Mouse (Mus musculus) ovary, adult 18-20 months (tissue): Measurements from ENCODE around the gene Spz1.

Experiments used
- DNase-seq: peaks from one replicate; pipeline ENCODE4 v3.0.0; 2022; ENCODE audit warnings: low spot score, mixed read lengths

Spz1 gene

DNA sequence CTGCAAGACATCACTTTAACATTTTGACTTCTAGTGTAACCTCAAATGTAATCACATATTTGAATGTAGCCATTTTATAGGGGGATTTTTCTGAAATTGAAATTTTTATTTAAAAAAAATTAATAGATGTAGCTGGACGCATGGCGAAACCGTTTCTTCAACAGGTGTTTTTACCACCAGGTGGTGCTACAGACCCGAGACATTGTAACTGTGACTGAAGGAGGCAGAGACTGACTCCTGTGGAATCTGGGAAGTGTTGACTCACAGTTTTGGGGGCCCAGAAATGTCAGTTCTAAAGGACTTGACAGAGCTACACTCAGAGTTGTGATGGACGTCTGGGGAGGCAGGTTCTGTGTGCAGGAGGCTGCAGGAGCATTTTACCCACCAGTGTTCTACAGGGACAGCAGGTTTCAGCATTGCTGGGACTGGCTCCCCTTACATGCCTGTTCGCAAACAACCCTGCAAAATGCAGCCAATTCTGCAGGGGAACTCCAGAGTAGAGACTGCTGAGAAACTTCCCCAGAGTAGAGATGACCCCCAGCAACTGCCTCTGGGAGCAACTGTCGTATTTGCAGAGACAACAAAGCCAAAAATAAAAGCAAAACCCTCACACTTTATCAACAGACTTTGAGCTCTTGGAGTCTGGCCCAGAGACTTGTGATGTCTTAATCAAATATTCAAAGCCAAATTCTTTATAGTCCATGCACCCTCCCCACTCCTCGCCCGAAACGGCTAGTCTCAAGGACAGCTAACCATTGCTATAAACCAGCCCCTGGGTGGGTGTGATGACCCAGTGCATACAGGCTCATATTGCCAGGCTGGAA, 4.5 kb upstream of the Spz1 start:
- peak; percentile 63 for DNase-seq

- DNase-seq: no peak
Measured at GRCm38 (mm10) chr13:92578210-92578609, 2.2 kb upstream of the Spz1 start.

GRCm38 (mm10) chr13:92576688-92577087, 716 bp upstream of the Spz1 start:
- no peak for DNase-seq

- no peak for DNase-seq
Measured at GRCm38 (mm10) chr13:92559429-92559828, 16.5 kb downstream of the Spz1 start.

GRCm38 (mm10) chr13:92557229-92557628, 18.7 kb downstream of the Spz1 start:
- DNase-seq: no peak

GRCm38 (mm10) chr13:92556458-92557126, 19.4 kb downstream of the Spz1 start:
- no peak for DNase-seq

GRCm38 (mm10) chr13:92547093-92547492, 28.9 kb downstream of the Spz1 start:
- no peak for DNase-seq

- no peak for DNase-seq
Measured at GRCm38 (mm10) chr13:92540997-92541396, 35.0 kb downstream of the Spz1 start.

- no peak for DNase-seq
Measured at GRCm38 (mm10) chr13:92539126-92539525, 36.8 kb downstream of the Spz1 start.

GRCm38 (mm10) chr13:92533801-92534200, 42.2 kb downstream of the Spz1 start:
- DNase-seq: no peak

GRCm38 (mm10) chr13:92532216-92532615, 43.8 kb downstream of the Spz1 start:
- DNase-seq: no peak

DNA sequence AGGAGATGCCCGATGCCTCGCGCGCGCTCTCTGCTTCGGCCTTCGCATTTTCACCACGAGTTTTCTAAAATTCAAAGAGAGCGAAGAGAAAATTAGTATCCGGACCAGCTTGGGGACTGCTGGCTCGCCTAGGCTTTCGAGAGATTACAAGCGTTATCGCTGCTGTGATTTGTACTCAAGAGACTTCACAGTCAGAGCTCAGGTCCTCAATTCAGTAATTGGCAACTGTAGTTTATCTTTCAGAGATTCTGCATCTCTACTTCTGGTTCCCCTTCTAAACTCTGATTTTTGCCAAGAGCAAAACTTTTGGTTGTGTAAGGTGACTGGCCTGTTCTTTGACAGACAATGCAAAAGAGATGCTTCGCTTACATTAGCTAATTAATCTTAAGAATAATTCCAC, 44.7 kb downstream of the Spz1 start:
- DNase-seq: no peak

DNA sequence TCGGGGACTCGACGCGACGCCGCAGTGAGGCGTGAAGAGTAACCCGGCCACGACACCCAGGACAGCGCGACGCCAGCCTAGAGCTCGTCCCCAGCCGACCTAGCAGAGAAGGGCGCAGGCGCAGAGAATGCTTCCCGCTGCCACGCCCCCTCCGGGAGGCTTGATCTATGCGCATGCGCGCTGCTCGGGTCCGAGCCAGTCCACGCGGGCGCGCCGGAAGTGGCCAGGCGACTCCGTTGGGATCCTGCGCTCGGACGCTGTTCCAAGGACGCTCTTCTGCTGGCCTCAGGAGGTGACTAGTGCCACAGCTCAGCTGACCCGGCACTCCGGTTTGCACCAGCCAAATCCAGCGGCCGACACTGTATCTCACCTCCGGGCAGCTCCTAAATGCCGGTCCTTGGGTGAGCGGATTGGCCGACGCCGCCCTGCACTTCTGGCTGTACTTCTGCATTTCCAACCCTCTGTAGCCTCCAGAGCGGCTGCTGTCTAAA, 45.2 kb downstream of the Spz1 start, which contains the start of gene Zfyve16:
Gene Zfyve16 (minus strand): TSS at position 148 of the 491 bp plus-strand sequence.
- DNase-seq: peak; percentile 91

GRCm38 (mm10) chr13:92529828-92530720, 45.9 kb downstream of the Spz1 start:
- no peak for DNase-seq
